Mouse (Mus musculus): ENCODE measurements around the gene Pbx4. TPM values are rescaled to one million over a fixed set of nuclear protein-coding genes. Genes with fewer than 3 reads are reported as not detected.

The Pbx4 gene
- polyA plus RNA-seq, 1 experiment from 2014 or later, result 5.6 TPM

DNA sequence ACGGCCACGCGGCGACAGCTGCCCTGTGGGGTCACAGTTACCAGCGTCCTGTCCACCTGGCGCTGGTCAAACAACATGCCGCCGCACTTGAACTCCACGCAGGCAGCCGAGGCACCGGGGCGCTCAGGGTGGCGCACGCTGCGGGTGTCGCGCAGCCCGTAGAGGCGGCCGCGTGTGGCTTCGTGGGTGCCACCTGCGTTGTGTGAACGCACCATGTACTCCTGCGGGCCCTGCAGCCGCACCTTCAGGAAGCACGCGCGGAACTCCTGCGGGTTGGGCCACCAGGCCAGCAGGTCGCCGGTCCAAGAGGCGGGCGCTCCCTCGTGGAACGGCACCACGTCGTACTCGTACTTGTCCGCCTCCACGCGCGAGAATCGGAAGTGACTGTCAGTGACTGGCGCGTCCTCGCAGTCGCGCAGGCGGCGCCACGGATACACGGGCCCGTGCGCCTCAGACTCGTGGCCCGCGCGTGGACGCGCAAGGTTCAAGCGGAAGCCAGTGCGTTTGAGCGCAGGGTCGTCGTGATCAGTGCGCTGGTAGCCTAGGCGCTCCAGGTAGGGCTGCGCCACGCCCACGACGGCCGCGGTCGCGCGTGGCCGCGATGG, 49.1 kb downstream of the Pbx4 start:
- Histone ChIP-seq H3K9me3 (ENCODE audit: control insufficient read depth, low read length) (no peaks in the 10 kb centered on the region), H3K36me3 (ENCODE audit: control insufficient read depth, insufficient read depth, low read length) (no peaks in the 10 kb centered on the region), H3K4me2 (peak overlapping the region; percentile 54), H3K9ac (ENCODE audit: low read depth, low read length) (peak overlapping the region; percentile 27; the same call in 1 of the 2 replicates), H3K27me3 (replicated peaks; ENCODE audit: control insufficient read depth, insufficient read depth, low read length) (peaks cover 85% of the 10 kb centered on the region), H3K4me3 (ENCODE audit: low read depth, low read length) (peak overlapping the region; percentile 44), H3K27ac (ENCODE audit: low read depth, low read length) (no peak overlapping the region), H3K4me1 (replicated peaks; ENCODE audit: control insufficient read depth, insufficient read depth, low read length) (peaks cover 2% of the 10 kb centered on the region)
- 21% methylated on average over 79 of the region's 79 CpGs for WGBS
- DNase-seq (ENCODE audit: low spot score) (no peak), ATAC-seq (replicated peaks; ENCODE audit: low FRiP score) (no peak)

DNA sequence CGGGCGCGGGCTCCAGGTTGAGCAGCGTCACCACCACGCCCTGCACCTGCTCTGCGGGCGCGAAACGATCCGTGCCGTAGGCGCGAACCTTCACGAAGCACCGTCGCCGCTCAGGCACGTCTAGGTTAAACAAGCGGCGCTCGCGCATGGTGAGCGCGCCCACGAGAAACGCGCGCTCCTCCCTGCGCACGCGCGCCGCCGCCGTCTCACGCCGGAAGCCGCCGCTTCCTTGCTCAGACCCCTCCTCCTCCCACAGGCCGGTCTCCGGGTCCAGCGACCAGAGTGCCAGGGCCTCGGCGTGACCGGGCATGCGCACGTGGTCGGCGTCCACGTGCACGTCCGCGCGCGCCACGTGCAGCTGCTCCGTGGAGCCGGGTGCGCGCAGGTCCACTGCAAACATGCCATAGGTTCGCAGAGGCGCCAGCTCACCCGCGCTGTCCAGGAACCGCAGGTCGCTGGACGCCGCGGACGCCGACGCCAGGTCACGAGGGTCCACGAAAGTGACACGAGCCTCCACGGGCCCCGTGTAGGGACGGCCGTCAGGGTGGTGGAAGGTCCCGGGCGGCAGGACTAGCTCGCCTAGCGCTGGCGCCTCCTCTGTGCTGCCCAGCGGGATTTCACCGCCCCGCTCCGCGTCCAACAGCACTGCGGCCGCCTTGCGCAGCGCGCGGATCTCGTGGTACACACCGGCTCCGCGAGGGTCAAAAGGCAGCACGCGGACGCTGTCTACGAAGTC, 49.9 kb downstream of the Pbx4 start:
- Histone ChIP-seq H3K4me2 (peak overlapping the region; percentile 54), H3K27me3 (replicated peaks; ENCODE audit: control insufficient read depth, insufficient read depth, low read length) (peaks cover 93% of the 10 kb centered on the region), H3K9ac (ENCODE audit: low read depth, low read length) (peak overlapping the region; percentile 27; the same call in 1 of the 2 replicates), H3K4me1 (replicated peaks; ENCODE audit: control insufficient read depth, insufficient read depth, low read length) (peaks cover 2% of the 10 kb centered on the region), H3K36me3 (ENCODE audit: control insufficient read depth, insufficient read depth, low read length) (no peaks in the 10 kb centered on the region), H3K27ac (ENCODE audit: low read depth, low read length) (no peak overlapping the region), H3K9me3 (ENCODE audit: control insufficient read depth, low read length) (no peaks in the 10 kb centered on the region), H3K4me3 (ENCODE audit: low read depth, low read length) (peak overlapping the region; percentile 44)
- ATAC-seq (replicated peaks; ENCODE audit: low FRiP score) (peak; percentile 32; the same call in 1 of the 2 replicates), DNase-seq (ENCODE audit: low spot score) (peak; percentile 52)
- 9% methylated on average over 103 of the region's 103 CpGs for WGBS

DNA sequence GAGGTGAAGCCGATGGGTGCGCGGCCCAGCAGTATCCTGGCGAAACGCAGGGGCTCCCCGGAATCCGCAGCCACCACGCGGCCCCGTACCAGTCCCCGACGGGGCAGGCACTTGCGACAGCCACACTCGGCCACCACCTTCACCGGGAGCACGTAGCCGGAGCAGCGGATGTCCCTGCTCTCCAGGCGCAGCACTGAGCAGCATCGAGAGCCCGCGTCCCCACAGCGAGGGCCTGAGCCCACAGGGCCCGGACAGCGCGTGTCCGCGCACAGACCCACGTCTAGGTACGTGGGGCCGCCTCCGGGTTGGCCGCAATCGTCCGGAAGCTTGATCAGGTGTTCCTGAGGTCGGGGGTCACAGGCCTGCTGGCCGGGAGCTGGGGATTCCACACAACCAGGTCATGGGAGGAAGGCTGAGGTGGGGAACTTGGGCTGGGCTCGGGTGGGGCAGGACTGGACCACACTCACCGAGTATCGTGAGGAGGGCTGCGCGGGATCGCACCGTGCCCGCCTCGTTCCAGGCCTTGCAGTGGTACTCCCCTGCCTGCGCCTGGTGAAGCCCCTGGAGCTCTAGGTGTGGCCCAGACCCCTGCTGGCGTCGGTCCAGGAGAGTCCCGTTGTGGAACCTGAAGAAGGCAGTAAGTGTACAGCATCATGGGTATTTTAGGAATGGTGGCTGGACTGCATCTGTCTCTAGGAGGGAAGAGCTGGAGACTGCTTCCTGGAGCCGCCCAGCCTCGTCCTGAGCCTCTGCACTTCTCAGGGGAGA, 50.7 kb downstream of the Pbx4 start:
- DNase-seq (ENCODE audit: low spot score), result no peak
- WGBS, result 20% methylated on average over 51 of the region's 52 CpGs
- H3K4me2 ChIP-seq, result no peak overlapping the region
- no peak overlapping the region for H3K27ac ChIP-seq (ENCODE audit: low read depth, low read length)
- H3K27me3 ChIP-seq (replicated peaks; ENCODE audit: control insufficient read depth, insufficient read depth, low read length), result peaks cover 100% of the 10 kb centered on the region
- H3K9me3 ChIP-seq (ENCODE audit: control insufficient read depth, low read length), result no peaks in the 10 kb centered on the region
- no peak for ATAC-seq (replicated peaks; ENCODE audit: low FRiP score)
- peak overlapping the region; percentile 44; the same call in 1 of the 2 replicates for H3K4me3 ChIP-seq (ENCODE audit: low read depth, low read length)
- peaks cover 5% of the 10 kb centered on the region for H3K4me1 ChIP-seq (replicated peaks; ENCODE audit: control insufficient read depth, insufficient read depth, low read length)
- no peaks in the 10 kb centered on the region for H3K36me3 ChIP-seq (ENCODE audit: control insufficient read depth, insufficient read depth, low read length)
- H3K9ac ChIP-seq (ENCODE audit: low read depth, low read length), result no peak overlapping the region

DNA sequence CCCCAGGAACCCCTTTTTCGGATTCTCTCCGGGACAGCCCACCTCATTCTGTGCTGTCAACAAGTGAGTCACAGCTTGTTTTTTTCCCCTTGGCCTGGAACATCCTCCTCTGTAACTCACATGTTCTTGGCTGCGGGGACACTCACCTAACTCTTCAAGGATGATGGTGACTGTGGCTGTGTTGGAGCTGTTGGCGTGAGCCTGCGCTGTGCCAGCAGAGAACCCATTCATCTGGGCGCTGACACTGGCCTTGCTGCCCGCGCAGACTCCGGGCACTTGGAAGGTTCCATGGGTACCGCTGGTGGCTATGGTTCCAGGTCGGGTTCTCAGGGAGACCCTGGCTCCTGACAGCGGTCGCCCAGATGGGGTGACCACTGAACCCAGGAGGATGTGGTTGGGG, 51.9 kb downstream of the Pbx4 start:
- Histone ChIP-seq H3K27ac (ENCODE audit: low read depth, low read length) (no peak overlapping the region), H3K4me3 (ENCODE audit: low read depth, low read length) (no peak overlapping the region), H3K9me3 (ENCODE audit: control insufficient read depth, low read length) (no peaks in the 10 kb centered on the region), H3K9ac (ENCODE audit: low read depth, low read length) (no peak overlapping the region), H3K36me3 (ENCODE audit: control insufficient read depth, insufficient read depth, low read length) (no peaks in the 10 kb centered on the region), H3K4me1 (replicated peaks; ENCODE audit: control insufficient read depth, insufficient read depth, low read length) (peaks cover 9% of the 10 kb centered on the region), H3K4me2 (no peak overlapping the region), H3K27me3 (replicated peaks; ENCODE audit: control insufficient read depth, insufficient read depth, low read length) (peaks cover 100% of the 10 kb centered on the region)
- no peak for DNase-seq (ENCODE audit: low spot score)
- no peak for ATAC-seq (replicated peaks; ENCODE audit: low FRiP score)
- 56% methylated on average over 13 of the region's 13 CpGs for WGBS

DNA sequence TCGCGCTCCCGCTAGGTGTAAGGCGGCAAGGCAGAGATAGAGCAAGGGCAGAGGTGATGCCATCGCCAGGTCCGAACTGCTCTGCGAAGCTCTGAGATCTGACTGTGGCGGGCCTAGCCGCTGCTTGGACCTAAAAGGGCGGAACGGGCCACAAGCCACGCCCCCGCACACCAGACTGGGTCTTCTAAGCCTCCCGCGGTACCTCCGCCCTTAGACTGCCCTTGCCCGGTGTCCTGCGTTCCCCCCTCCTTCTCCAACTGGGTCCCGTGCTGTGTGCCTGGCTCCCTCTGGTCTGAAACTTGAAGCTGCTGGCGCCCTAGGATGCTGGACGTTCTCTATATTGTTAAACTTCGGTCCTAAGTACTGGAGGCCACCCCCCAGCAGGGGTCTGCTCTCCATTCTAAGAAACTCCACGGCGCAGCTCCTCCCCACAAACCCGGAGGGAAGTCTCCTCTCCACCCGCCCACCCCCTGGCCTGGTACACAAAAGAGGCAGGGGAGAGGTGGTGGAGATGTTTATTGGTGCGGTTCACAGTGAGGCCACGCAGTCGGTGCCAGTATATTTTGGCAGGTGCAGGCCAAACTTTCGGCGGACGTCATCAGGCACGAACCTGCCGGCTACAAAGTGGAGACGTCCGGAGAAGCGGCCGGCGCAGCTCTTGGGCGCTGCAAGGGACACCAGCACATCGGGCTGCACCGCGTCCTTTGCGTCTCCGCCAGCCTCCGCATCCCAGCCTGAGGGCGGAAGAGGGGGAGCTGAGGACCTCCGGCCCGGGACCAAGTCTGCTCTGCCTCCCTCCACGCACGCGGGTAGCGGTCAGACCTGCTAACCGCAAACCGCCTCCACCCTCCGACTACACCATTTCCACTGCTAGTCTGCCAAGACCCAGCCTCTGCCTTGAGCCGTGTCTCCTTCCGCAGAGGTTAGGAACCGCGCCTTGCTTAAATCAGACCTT, 55.3 kb downstream of the Pbx4 start, which contains the start of gene Cilp2:
Gene Cilp2, minus strand, starts transcription at position 399 of the 955 bp plus-strand sequence.
- no peaks in the 10 kb centered on the region for H3K36me3 ChIP-seq (ENCODE audit: control insufficient read depth, insufficient read depth, low read length)
- H3K27me3 ChIP-seq (replicated peaks; ENCODE audit: control insufficient read depth, insufficient read depth, low read length), result peaks cover 86% of the 10 kb centered on the region
- H3K4me3 ChIP-seq (ENCODE audit: low read depth, low read length), result peak within 1 kb of the TSS; percentile 27
- 2% methylated on average over 60 of the region's 60 CpGs for WGBS
- peaks cover 11% of the 10 kb centered on the region for H3K4me1 ChIP-seq (replicated peaks; ENCODE audit: control insufficient read depth, insufficient read depth, low read length)
- H3K27ac ChIP-seq (ENCODE audit: low read depth, low read length), result no peak within 1 kb of the TSS
- no peaks in the 10 kb centered on the region for H3K9me3 ChIP-seq (ENCODE audit: control insufficient read depth, low read length)
- DNase-seq (ENCODE audit: low spot score) (peak; percentile 43), ATAC-seq (replicated peaks; ENCODE audit: low FRiP score) (no peak)
- peak within 1 kb of the TSS; percentile 41 for H3K4me2 ChIP-seq
- no peak within 1 kb of the TSS for H3K9ac ChIP-seq (ENCODE audit: low read depth, low read length)

DNA sequence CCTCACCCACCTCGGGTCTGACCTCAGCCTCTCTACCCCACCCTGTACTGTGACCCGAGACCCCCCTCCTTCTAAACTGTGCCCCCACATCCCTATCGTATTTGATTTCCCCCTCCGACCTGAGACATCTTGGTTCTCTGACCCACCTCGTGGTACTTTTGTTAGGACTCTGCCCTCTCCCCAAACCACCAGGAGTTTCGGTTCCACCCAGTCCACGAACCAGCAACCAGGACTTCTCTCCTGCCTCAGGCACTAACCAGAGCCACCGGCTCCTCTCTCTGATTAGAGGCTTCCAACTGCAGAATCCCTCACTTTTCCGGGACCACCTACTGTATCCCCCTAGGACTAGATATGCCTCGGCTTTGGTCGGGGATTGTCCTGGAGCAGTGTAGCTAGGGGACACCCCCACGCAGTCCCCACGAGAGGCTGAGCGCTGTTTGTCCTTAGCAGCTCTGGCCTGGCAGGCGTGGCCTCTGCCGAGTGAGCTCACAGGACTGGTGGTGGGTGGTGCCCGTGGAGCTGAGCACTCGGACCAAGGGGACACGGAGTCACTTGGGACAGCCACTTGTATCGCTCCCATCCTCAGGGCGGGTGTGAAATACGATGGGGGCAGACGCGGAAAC, 56.1 kb downstream of the Pbx4 start:
- WGBS, result 13% methylated on average over 24 of the region's 24 CpGs
- ATAC-seq (replicated peaks; ENCODE audit: low FRiP score), result no peak
- peak overlapping the region; percentile 26 for H3K4me2 ChIP-seq

DNA sequence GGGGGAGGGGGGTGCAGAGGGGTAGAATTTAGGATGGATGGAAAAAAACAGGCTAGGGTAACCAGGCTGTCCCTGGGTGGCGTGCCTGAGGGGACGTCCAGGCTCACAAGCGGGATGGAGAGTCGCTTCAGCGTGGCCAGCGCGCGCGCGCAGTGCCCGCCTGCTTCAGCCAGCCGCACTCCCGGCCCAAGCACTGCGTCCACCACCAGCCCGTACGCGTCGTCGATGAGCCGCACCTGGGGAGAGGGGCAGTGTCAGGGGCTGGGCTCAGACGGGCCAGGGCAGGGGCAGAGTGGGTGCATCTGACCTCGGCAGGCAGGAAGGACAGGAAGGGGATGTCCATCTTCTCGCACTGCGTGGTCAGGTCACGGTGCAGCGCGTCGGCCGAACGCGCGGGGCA, 56.6 kb downstream of the Pbx4 start:
- Histone ChIP-seq H3K4me3 (ENCODE audit: low read depth, low read length) (peak overlapping the region; percentile 27), H3K36me3 (ENCODE audit: control insufficient read depth, insufficient read depth, low read length) (peaks cover 6% of the 10 kb centered on the region), H3K4me1 (replicated peaks; ENCODE audit: control insufficient read depth, insufficient read depth, low read length) (peaks cover 11% of the 10 kb centered on the region), H3K9ac (ENCODE audit: low read depth, low read length) (no peak overlapping the region), H3K9me3 (ENCODE audit: control insufficient read depth, low read length) (no peaks in the 10 kb centered on the region), H3K27me3 (replicated peaks; ENCODE audit: control insufficient read depth, insufficient read depth, low read length) (peaks cover 73% of the 10 kb centered on the region), H3K27ac (ENCODE audit: low read depth, low read length) (no peak overlapping the region), H3K4me2 (peak overlapping the region; percentile 26)
- ATAC-seq (replicated peaks; ENCODE audit: low FRiP score) (no peak), DNase-seq (ENCODE audit: low spot score) (no peak)
- WGBS, result 8% methylated on average over 32 of the region's 32 CpGs

More for the DNA sequence above, 56.1 kb downstream of the Pbx4 start:
- Histone ChIP-seq H3K4me3 (ENCODE audit: low read depth, low read length) (peak overlapping the region; percentile 27), H3K27me3 (replicated peaks; ENCODE audit: control insufficient read depth, insufficient read depth, low read length) (peaks cover 78% of the 10 kb centered on the region), H3K4me1 (replicated peaks; ENCODE audit: control insufficient read depth, insufficient read depth, low read length) (peaks cover 11% of the 10 kb centered on the region), H3K36me3 (ENCODE audit: control insufficient read depth, insufficient read depth, low read length) (peaks cover 2% of the 10 kb centered on the region; the same call in 1 of the 2 replicates), H3K9me3 (ENCODE audit: control insufficient read depth, low read length) (no peaks in the 10 kb centered on the region), H3K27ac (ENCODE audit: low read depth, low read length) (no peak overlapping the region), H3K9ac (ENCODE audit: low read depth, low read length) (no peak overlapping the region)
- DNase-seq (ENCODE audit: low spot score), result peak; percentile 45
